Mouse (Mus musculus) limb, embryonic 10.5 days (tissue): ENCODE data around the gene Rab36. TPM values are rescaled to one million over a fixed set of nuclear protein-coding genes. Genes with fewer than 3 reads are reported as not detected.
"Not testable (repeated sequence)": the region's sequence is repeated elsewhere in the genome, so short reads cannot be mapped to it uniquely, and the experiment has no call there.

ENCODE experiments used
- DNase-seq: peaks from one replicate; pipeline ENCODE4 v3.0.0-alpha.2; 2017; ENCODE audit warnings: low spot score
- H3K27ac ChIP-seq: fragments of 300-500 bp; sonication (generic); 2 replicates; pipeline ENCODE4 v1.5.1; 2016; ENCODE audit warnings: mild to moderate bottlenecking
- H3K27me3 ChIP-seq: fragments of 300-500 bp; sonication (generic); 2 replicates; pipeline ENCODE4 v1.6.1; 2016; ENCODE audit warnings: low read depth, mild to moderate bottlenecking; ENCODE audit not compliant: poor library complexity, severe bottlenecking
- H3K36me3 ChIP-seq: fragments of 300-500 bp; sonication (generic); 2 replicates; pipeline ENCODE4 v1.6.1; 2016; ENCODE audit warnings: mild to moderate bottlenecking, moderate library complexity
- H3K4me1 ChIP-seq: fragments of 300-500 bp; sonication (generic); 2 replicates; pipeline ENCODE4 v1.6.1; 2016
- H3K4me3 ChIP-seq: fragments of 300-500 bp; sonication (generic); 2 replicates; pipeline ENCODE4 v1.5.1; 2016; ENCODE audit warnings: mild to moderate bottlenecking, moderate library complexity
- H3K9me3 ChIP-seq: fragments of 300-500 bp; sonication (generic); replicated peaks from 2 replicates; pipeline ENCODE4 v1.6.1; 2016; ENCODE audit warnings: mild to moderate bottlenecking
- WGBS: fragments of 180-500 bp; shearing (Covaris S2); methylation state at CpG from one replicate; pipeline ENCODE4 v1.1.7; 2016; 5-methylcytosine and 5-hydroxymethylcytosine counted together
- polyA plus RNA-seq: library from polyadenylated mRNA; unstranded; fragments of >200 nt; fragmentation: Nextera tagmentation; extraction: Ambion mirVana; gene quantifications from 2 replicates; pipeline ENCODE4 v1.2.1, GENCODE M21; 2016

Rab36 gene
- polyA plus RNA-seq, 1 experiment from 2014 or later, result 13.2 TPM

DNA sequence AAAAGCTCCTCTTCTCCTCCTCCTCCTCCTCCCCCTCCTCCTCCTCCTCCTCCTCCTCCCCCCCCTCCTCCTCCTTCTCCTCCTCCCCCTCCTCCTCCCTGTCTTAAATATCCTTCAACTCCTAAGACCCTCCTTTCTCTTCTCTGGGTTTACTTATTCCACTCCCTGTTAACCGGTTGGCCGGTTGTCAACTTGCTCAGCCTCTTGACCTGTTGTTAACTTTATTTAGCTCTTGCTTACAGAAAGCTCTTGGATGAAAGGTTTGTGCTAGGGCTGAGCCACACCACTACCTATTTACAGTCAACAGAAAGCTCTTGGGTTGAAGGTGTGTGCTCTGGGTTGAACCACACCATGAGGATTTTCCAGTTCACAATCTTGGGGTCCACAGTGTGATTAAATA, 16.6 kb upstream of the Rab36 start:
- no peaks in the 10 kb centered on the region for H3K9me3 ChIP-seq

DNA sequence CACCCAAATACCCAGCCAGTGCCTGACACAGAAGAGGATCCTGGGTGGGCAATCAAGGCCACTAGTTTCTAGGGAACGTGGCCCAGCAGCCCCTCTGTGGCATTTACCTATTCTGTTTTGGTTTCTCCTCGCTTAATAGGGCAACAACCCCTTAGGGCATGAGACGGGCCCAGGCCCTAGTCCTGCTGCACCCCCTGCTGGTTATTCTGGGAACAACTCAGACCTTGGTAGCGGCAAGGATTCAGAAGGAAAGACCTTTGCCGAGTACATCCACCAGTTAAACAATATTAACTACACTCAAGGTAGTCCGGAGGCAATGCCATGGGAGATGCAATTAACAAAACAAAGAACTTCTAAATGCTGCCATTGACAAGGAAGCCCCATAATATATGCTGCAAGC, 15.7 kb upstream of the Rab36 start:
- Histone ChIP-seq H3K27ac (no peak overlapping the region), H3K27me3 (no peaks in the 10 kb centered on the region)
- 16% methylated on average over 6 of the region's 6 CpGs for WGBS

More for the DNA sequence above, 16.6 kb upstream of the Rab36 start:
- Histone ChIP-seq H3K36me3 (no peaks in the 10 kb centered on the region), H3K4me3 (no peak overlapping the region), H3K27ac (no peak overlapping the region), H3K4me1 (peaks cover 3% of the 10 kb centered on the region), H3K27me3 (no peaks in the 10 kb centered on the region)
- DNase-seq, result no peak
- WGBS, result 53% methylated on average over 2 of the region's 2 CpGs

DNA sequence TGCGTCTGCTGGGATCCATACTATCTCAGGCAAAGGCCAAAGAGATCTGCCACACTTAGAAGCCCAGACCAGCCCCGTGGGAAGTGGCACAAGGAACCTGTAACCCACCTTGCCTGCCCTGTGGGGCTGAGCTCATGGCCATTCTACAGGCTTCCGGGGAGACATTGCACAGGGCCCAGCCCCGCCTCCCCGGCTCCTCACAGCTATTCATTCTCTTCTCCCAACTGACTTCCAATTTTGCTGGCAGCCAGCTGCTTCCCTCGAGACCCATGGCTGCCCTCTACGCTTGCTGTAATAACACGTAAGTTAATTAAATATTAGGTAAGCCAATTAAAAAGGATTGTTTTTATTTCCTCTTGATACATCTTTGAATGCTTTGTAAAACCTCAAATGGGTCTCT, 10.4 kb upstream of the Rab36 start:
- H3K9me3 ChIP-seq, result no peaks in the 10 kb centered on the region
- no peak for DNase-seq
- WGBS, result 73% methylated on average over 8 of the region's 8 CpGs
- no peak overlapping the region for H3K4me3 ChIP-seq
- H3K27ac ChIP-seq, result no peak overlapping the region
- H3K36me3 ChIP-seq, result no peaks in the 10 kb centered on the region
- no peaks in the 10 kb centered on the region for H3K27me3 ChIP-seq
- no peaks in the 10 kb centered on the region for H3K4me1 ChIP-seq

More for the DNA sequence above, 15.7 kb upstream of the Rab36 start:
- no peaks in the 10 kb centered on the region for H3K36me3 ChIP-seq
- DNase-seq, result peak; percentile 81
- H3K4me1 ChIP-seq, result no peaks in the 10 kb centered on the region
- no peak overlapping the region for H3K4me3 ChIP-seq
- H3K9me3 ChIP-seq, result no peaks in the 10 kb centered on the region

DNA sequence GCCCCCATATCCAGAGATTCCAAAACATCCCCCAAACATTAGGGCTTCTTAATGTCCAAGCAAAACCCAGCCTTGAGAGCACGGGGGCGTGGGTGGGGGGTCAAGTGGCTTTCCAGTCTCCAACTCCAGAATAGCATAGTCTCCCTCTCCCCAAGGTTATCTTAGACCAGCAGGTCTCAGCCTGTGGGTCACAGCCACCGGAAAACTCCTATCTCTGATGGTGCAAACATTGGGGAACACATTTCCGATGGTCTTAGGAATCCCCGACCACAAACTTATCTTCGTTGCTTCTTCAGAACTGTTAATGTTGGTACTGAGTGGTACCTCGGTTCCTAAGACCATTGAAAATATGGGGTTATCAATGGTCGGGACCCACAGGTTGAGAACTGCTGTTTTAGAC, 8.1 kb upstream of the Rab36 start:
- WGBS, result 86% methylated on average over 8 of the region's 8 CpGs
- Histone ChIP-seq H3K36me3 (no peaks in the 10 kb centered on the region), H3K9me3 (no peaks in the 10 kb centered on the region), H3K27me3 (no peaks in the 10 kb centered on the region), H3K27ac (no peak overlapping the region), H3K4me3 (no peak overlapping the region), H3K4me1 (peaks cover 14% of the 10 kb centered on the region)
- no peak for DNase-seq

DNA sequence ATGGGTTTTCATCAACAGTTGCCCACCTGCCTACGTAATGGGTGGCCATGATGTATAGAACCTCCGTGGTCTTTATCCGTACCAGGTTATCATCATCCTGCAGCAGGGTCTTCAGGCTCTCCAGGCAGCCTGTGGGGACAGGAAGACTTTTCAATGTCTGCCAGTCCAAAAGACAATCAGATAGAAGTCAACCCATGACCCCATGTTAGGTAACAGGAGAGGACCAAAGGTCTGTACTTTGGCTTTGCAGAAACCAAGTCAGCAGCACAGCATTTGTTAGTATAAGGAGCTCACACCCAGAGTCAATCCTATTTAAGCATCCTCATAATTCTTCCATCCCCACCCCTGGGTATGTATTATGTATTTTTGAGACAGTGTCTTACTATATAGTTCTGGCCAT, 7.2 kb upstream of the Rab36 start:
- H3K9me3 ChIP-seq, result no peaks in the 10 kb centered on the region
- DNase-seq, result no peak
- H3K27me3 ChIP-seq, result no peaks in the 10 kb centered on the region
- H3K4me1 ChIP-seq, result peaks cover 14% of the 10 kb centered on the region
- WGBS, result 90% methylated on average over 3 of the region's 3 CpGs
- H3K36me3 ChIP-seq, result no peaks in the 10 kb centered on the region
- H3K27ac ChIP-seq, result no peak overlapping the region
- H3K4me3 ChIP-seq, result no peak overlapping the region

DNA sequence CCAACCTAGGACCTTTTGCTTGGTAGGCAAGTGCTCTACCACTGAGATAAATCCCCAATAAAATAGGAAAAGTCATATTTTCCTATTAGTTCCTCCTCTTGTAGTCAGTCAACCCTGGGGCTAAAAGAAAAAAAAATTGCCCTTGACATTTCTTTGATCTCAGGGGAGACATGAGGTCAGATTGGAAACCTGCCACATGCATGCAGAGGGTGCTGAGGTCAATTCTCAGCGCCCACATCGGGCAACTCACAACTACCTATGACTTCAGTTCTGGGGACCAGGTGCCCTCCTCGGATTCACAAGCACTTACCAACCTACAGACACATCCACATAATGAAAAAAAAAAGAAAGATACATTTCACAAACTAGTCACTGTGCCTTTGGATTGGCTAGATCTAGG, 6.6 kb upstream of the Rab36 start:
- no peaks in the 10 kb centered on the region for H3K27me3 ChIP-seq
- DNase-seq, result no peak
- H3K36me3 ChIP-seq, result no peaks in the 10 kb centered on the region
- peaks cover 15% of the 10 kb centered on the region for H3K4me1 ChIP-seq
- H3K4me3 ChIP-seq, result no peak overlapping the region
- no peak overlapping the region for H3K27ac ChIP-seq
- no peaks in the 10 kb centered on the region for H3K9me3 ChIP-seq
- WGBS, result 84% methylated on average over 3 of the region's 3 CpGs

DNA sequence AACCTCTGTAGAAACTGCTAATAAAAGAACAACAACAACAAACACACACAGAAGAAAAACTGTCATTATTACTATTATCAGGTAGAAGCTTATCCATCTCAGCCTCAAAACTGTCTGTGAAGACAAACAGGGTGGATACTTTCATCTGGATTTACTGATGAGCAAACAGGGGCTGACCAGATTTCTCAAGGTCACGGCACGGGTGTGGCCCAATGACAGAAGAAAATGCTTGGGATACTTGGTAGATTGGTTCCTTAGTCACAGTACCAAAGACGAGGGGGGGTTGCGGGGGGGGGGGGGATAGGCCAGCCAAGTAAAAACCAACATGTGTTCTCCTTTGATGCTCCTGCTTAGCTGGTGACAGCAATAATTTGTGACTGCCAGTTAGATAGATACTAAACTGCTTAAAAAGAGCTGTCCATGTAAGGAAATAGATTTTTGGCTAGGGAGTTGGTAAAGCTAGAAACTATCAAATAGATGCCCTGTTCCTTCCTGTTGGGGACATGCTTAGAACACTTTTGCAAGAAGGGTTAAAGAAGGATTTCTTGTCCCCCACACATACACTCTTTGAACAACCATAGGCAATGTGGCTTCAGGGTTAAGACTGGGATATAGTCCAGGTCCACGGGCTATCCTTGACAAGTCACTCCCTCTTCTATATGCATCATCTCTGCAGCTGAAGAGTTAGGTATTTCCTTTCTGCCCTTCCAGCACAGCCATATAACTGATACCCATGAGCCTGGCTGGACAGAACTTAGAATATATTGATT, 5.3 kb upstream of the Rab36 start:
- Histone ChIP-seq H3K27ac (no peak overlapping the region), H3K4me1 (peaks cover 28% of the 10 kb centered on the region), H3K27me3 (no peaks in the 10 kb centered on the region), H3K36me3 (no peaks in the 10 kb centered on the region), H3K4me3 (no peak overlapping the region), H3K9me3 (no peaks in the 10 kb centered on the region)
- WGBS, result 78% methylated on average over 5 of the region's 5 CpGs
- DNase-seq, result no peak

DNA sequence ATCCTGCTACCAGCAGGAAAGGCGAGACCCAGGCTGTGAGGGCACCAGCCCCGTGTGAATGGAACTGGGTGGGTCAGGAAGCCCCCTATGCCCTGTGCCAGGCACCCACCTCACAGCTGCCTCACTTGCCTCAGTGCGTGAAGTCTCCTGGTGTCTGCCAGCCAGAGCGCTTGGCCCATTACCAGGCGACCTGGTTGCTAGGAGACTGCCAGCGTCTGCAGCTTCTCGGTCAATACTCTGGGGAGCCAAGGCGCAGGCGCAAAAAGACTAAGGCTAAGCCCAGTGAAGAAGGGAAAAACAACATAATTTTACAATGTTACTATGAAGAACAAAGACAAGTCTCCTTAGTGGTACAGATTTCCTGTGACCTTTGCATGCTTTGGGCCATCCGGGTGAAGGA, 4.5 kb upstream of the Rab36 start, which contains the start of gene Rsph14:
Gene Rsph14, minus strand, starts transcription at position 192 of the 400 bp plus-strand sequence.
- Histone ChIP-seq H3K36me3 (no peaks in the 10 kb centered on the region), H3K4me3 (no peak within 1 kb of the TSS), H3K9me3 (no peaks in the 10 kb centered on the region), H3K4me1 (peaks cover 35% of the 10 kb centered on the region), H3K27ac (no peak within 1 kb of the TSS), H3K27me3 (no peaks in the 10 kb centered on the region)
- DNase-seq, result peak; percentile 51
- WGBS, result 40% methylated on average over 10 of the region's 10 CpGs

DNA sequence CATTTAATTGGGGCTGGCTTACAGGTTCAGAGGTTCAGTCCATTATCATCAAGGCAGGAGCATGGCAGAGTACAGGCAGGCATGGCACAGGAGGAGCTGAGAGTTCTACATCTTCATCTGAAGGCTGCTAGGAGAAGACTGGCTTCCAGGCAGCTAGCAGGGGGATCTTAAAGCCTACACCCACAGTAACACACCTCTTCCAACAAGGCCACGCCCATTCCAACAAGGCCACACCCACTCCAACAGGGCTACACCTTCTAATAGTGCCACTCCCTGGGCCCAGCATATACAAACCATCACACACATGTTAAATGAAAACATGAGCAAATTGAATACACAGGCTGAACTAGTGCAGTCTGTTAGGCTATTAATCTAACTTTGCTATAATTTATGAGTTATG, 5.2 kb downstream of the Rab36 start:
- not testable (repeated sequence) for H3K4me1 ChIP-seq, H3K4me3 ChIP-seq, DNase-seq, H3K27me3 ChIP-seq, H3K27ac ChIP-seq, H3K9me3 ChIP-seq
- H3K36me3 ChIP-seq, result peaks cover 24% of the 10 kb centered on the region
- 19% methylated on average over 1 of the region's 1 CpGs for WGBS

DNA sequence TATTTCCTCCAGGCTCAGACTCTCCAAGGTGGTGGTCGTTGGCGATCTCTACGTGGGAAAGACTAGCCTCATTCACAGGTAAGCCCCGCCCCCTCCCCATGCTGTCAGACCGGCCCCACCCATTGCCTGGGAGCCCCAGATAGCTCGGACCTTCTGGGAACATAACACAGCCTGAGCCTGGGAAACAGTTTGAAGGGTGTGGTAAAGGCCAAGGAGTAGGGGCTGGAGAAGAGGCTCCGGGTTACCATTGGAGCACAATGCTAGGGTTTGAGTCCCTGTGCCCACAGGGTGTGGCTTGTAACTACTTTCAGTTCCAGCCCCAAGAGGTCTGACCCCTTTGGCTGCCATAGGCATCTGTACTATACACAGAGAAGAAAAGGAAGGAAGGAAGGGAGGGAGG, 7.6 kb downstream of the Rab36 start:
- H3K36me3 ChIP-seq, result peaks cover 30% of the 10 kb centered on the region
- 35% methylated on average over 7 of the region's 7 CpGs for WGBS
- no peaks in the 10 kb centered on the region for H3K27me3 ChIP-seq
- no peak overlapping the region for H3K27ac ChIP-seq
- H3K4me1 ChIP-seq, result no peaks in the 10 kb centered on the region
- no peak overlapping the region for H3K4me3 ChIP-seq
- DNase-seq, result no peak
- H3K9me3 ChIP-seq, result no peaks in the 10 kb centered on the region

DNA sequence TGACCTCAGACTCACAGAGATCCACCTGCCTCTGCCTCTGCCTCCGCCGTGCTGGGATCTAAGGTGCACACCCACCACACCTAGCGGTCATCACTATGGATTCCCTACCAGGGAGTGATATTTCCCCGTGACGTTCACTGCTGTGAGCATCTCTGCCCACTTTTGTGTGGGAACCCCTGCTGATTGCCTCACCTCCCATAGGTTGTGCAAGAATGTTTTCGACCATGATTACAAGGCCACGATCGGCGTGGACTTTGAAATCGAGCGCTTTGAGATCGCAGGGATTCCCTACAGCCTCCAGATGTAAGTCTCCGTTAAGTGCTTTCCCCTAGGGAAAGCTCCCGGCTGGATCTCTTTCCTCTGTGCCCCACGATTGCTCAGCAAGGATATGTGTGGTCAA, 9.0 kb downstream of the Rab36 start:
- WGBS, result 96% methylated on average over 15 of the region's 15 CpGs
- Histone ChIP-seq H3K36me3 (peaks cover 32% of the 10 kb centered on the region), H3K4me3 (no peak overlapping the region), H3K27me3 (no peaks in the 10 kb centered on the region), H3K27ac (no peak overlapping the region), H3K4me1 (no peaks in the 10 kb centered on the region), H3K9me3 (no peaks in the 10 kb centered on the region)
- no peak for DNase-seq

DNA sequence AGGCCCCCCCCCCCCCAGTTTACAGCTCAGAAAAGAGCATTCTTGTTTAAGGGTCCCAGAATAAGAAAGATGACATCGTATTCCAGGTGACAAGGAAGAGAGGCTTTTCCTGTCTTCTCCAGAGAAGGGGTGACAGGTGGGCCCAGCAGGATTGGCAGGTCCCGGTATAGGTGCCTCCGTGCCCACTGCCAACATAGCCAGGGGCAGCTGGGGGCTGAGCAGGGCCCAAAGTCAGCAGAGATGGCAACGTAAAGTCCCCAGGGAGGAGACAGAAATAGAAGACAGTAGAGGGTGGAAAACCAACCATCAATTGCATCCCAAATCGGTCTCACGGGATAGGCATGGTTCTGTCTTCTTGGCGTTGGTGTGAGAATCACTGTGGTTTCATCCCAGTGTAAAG, 11.9 kb downstream of the Rab36 start:
- WGBS, result 94% methylated on average over 7 of the region's 7 CpGs
- H3K4me3 ChIP-seq, result no peak overlapping the region

DNA sequence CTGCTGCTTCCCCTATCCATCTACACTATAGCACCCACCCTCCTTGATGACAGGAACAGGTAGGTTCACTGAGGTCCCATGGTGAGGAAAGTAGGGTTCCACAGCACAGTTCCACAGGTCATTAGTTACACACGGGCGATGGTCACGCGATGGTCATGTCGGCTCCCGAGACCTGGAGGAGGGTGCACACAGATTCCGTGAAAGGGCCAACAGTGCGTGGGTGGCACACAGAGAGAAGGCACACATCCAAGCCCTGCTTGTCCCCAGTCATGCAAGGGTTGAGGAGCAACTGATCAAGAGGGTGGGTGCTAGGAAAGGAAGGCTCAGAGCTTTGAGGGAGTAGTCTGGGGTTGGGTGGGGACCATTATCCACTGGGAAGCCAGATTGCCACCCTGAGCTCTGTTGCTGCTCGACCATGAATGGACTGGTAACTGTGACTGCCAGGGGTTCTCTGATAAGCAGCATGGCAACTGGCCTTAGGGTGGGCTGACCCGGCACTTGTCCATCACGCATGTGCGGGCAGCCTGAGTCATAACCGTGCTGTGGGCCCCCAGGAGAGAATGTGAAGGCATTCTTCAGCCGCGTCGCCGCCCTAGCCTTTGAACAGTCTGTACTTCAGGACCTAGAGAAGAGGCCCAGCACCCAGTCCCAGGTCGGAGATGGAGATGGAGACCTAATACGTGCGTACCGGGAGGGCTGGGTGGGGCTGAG, 14.7 kb downstream of the Rab36 start:
- Histone ChIP-seq H3K4me3 (no peak overlapping the region), H3K27me3 (no peaks in the 10 kb centered on the region), H3K9me3 (no peaks in the 10 kb centered on the region), H3K36me3 (peaks cover 12% of the 10 kb centered on the region; the same call in 1 of the 2 replicates), H3K4me1 (0 out of 2 replicates have a peak, but pooled peaks cover 3% of the 10 kb centered on the region), H3K27ac (no peak overlapping the region)
- 94% methylated on average over 21 of the region's 21 CpGs for WGBS
- DNase-seq, result no peak

More for the DNA sequence above, 11.9 kb downstream of the Rab36 start:
- Histone ChIP-seq H3K9me3 (no peaks in the 10 kb centered on the region), H3K27ac (no peak overlapping the region), H3K4me1 (no peaks in the 10 kb centered on the region), H3K36me3 (peaks cover 28% of the 10 kb centered on the region), H3K27me3 (no peaks in the 10 kb centered on the region)
- DNase-seq, result no peak
